Mouse (Mus musculus) forebrain, embryonic 15.5 days (tissue): ENCODE measurements around the gene Slc41a2. TPM values are rescaled to one million over a fixed set of nuclear protein-coding genes. Genes with fewer than 3 reads are reported as not detected.

Experiments used
- ATAC-seq: fragments of 200-750 bp; cut with Nextera tagmentation; replicated peaks from 2 replicates; pipeline ENCODE4 v1.8.0; 2017; ENCODE audit warnings: mild to moderate bottlenecking, moderate TSS enrichment, moderate library complexity
- H3K27ac ChIP-seq: fragments of 300-500 bp; sonication (generic); replicated peaks from 2 replicates; pipeline ENCODE4 v1.5.1; 2015; ENCODE audit warnings: mild to moderate bottlenecking, inconsistent platforms
- H3K27me3 ChIP-seq: fragments of 300-500 bp; sonication (generic); 2 replicates; pipeline ENCODE4 v1.6.1; 2015; ENCODE audit warnings: inconsistent platforms
- H3K36me3 ChIP-seq: fragments of 300-500 bp; sonication (generic); 2 replicates; pipeline ENCODE4 v1.6.1; 2015; ENCODE audit warnings: mild to moderate bottlenecking, inconsistent platforms
- H3K4me1 ChIP-seq: fragments of 300-500 bp; sonication (generic); 2 replicates; pipeline ENCODE4 v1.6.1; 2015; ENCODE audit warnings: inconsistent platforms
- H3K4me2 ChIP-seq: fragments of 300-500 bp; sonication (generic); replicated peaks from 2 replicates; pipeline ENCODE4 v1.6.1; 2015; ENCODE audit warnings: mild to moderate bottlenecking, inconsistent platforms
- H3K4me3 ChIP-seq: fragments of 300-500 bp; sonication (generic); 2 replicates; pipeline ENCODE4 v1.5.1; 2015; ENCODE audit warnings: mild to moderate bottlenecking, inconsistent platforms
- H3K9ac ChIP-seq: fragments of 300-500 bp; sonication (generic); replicated peaks from 2 replicates; pipeline ENCODE4 v1.6.1; 2015; ENCODE audit warnings: mild to moderate bottlenecking, inconsistent platforms
- H3K9me3 ChIP-seq: fragments of 300-500 bp; sonication (generic); 2 replicates; pipeline ENCODE4 v1.6.1; 2016; ENCODE audit warnings: inconsistent platforms
- WGBS: fragments of 180-500 bp; shearing (Covaris S2); methylation state at CpG from one replicate; pipeline ENCODE4 v1.1.7; 2015; ENCODE audit warnings: mixed read lengths; 5-methylcytosine and 5-hydroxymethylcytosine counted together
- polyA plus RNA-seq: library from polyadenylated mRNA; unstranded; fragments of >200 nt; fragmentation: Nextera tagmentation; extraction: Ambion mirVana; gene quantifications from 2 replicates; pipeline ENCODE4 v1.2.1, GENCODE M21; 2015

Gene Slc41a2
- polyA plus RNA-seq, 1 experiment from 2014 or later = 4.4 TPM

DNA sequence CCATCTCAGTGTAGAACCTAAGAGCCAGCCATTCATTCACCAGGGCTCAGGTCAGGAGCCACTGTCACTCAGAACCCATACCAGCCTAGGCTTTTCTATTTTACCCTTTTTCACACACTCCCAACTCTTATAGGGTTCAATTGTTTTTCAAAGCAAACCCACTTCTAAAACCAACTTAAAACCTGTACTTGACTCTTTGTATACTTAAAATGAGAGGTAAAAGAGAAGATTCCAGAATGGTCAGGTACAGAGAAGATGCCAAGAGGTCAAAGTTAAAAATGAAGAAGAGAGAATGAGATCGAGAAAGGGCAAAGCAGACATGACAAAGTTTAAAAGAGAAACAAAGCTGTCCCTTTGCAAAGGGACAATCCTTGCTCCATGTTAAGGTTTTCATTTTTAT lies 11.8 kb downstream of the Slc41a2 start:
- Histone ChIP-seq H3K36me3 (no peaks in the 10 kb centered on the region), H3K9ac (no peak overlapping the region), H3K4me2 (no peak overlapping the region), H3K4me1 (0 out of 2 replicates have a peak, but pooled peaks cover 3% of the 10 kb centered on the region), H3K27me3 (no peaks in the 10 kb centered on the region), H3K27ac (no peak overlapping the region), H3K9me3 (no peaks in the 10 kb centered on the region), H3K4me3 (no peak overlapping the region)
- no peak for ATAC-seq
- 94% methylated on average over 1 of the region's 1 CpGs for WGBS

DNA sequence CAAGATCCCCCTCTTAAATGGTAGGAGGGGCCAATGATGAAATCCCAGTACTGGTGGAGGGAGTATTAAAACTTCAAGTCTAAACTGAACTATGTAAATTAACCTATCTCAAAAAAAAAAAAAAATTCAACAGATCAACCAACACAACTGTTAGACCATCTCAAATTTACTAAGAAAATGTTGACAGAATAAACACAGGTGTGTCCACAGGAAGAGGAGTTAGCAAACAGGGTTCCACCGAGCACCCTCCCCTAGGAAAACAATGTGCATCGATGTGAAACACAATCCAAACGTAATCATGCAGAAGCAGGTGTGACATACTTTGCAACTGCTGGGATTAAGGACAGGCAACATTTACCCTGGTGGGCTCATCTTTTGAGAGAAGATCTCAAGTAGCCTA lies 12.8 kb downstream of the Slc41a2 start:
- H3K9me3 ChIP-seq = no peaks in the 10 kb centered on the region
- H3K9ac ChIP-seq = no peak overlapping the region
- H3K4me2 ChIP-seq = no peak overlapping the region
- H3K36me3 ChIP-seq = no peaks in the 10 kb centered on the region
- 90% methylated on average over 3 of the region's 3 CpGs for WGBS
- ATAC-seq = no peak
- 0 out of 2 replicates have a peak, but pooled peaks cover 3% of the 10 kb centered on the region for H3K4me1 ChIP-seq
- H3K27me3 ChIP-seq = no peaks in the 10 kb centered on the region
- H3K4me3 ChIP-seq = no peak overlapping the region
- no peak overlapping the region for H3K27ac ChIP-seq

DNA sequence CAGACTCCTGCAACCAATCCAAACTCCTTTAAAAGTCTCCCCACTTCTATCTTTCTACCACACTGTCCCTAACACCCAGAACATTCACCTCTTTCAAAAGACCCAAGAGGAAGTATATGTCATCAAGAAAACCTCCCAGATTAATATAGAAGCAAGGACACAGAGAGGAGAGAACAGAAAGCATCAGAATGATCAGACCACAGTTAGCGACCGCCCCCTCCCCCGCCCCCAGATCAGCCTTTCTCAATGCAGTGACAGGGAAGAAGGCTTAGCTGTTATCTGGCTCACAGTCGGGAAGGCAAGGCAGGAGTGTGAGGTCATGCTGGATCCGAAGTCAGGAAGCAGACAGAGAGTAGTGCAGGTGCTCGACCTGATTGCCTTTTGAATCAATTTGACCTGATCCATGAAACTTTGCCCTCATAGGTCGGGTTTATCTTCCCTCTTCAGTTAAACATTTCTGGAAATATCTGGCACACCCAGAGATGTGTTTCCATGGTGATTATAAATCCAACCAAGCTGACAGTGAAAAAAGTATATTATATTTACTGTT lies 15.1 kb downstream of the Slc41a2 start:
- Histone ChIP-seq H3K36me3 (no peaks in the 10 kb centered on the region), H3K27ac (no peak overlapping the region), H3K4me2 (no peak overlapping the region), H3K4me1 (0 out of 2 replicates have a peak, but pooled peaks cover 3% of the 10 kb centered on the region), H3K9ac (no peak overlapping the region), H3K27me3 (no peaks in the 10 kb centered on the region), H3K9me3 (no peaks in the 10 kb centered on the region), H3K4me3 (no peak overlapping the region)
- no peak for ATAC-seq
- 51% methylated on average over 7 of the region's 7 CpGs for WGBS

DNA sequence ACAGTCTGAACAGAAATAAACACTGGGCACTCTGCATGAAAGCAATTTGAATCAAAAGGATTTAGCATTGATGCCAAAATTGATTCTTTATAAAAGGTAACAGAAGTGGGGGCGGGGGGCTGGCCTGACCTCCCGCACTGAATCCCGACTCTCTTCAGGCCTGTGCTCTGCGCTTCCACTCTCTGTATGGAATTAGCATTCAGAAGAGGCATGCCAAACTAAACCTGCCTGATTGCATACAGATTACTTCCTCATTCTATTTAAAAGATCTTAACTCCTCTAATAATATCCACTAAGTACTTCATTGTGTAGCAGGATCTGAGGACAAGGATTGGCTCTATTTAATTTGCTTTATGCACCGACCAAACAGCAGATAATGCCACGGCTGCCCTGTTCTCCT lies 16.2 kb downstream of the Slc41a2 start:
- no peak for ATAC-seq
- no peak overlapping the region for H3K4me2 ChIP-seq
- 15% methylated on average over 6 of the region's 6 CpGs for WGBS
- no peaks in the 10 kb centered on the region for H3K36me3 ChIP-seq
- H3K27me3 ChIP-seq = no peaks in the 10 kb centered on the region
- H3K4me1 ChIP-seq = 0 out of 2 replicates have a peak, but pooled peaks cover 3% of the 10 kb centered on the region
- no peak overlapping the region for H3K4me3 ChIP-seq
- no peak overlapping the region for H3K9ac ChIP-seq
- H3K9me3 ChIP-seq = no peaks in the 10 kb centered on the region
- no peak overlapping the region for H3K27ac ChIP-seq

DNA sequence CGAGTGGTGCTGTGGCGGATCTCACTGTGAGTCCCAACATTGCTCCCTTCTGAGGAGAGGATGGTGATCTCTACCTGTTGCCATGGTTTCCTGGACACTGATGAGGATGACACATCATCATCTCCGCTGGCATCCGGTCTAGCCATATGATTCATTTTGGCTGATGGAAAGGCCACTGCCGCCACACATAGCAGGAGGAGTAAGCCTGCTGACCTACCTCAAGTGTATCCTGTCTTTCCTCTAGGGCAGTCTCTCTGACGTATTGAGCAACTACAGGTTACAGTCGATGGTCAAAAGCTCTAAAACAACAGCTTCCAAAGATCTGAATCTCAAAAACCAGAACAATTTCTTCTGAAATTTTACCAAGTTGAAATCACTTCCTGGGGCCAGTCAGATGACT lies 16.8 kb downstream of the Slc41a2 start:
- WGBS = 90% methylated on average over 7 of the region's 7 CpGs
- no peak for ATAC-seq

DNA sequence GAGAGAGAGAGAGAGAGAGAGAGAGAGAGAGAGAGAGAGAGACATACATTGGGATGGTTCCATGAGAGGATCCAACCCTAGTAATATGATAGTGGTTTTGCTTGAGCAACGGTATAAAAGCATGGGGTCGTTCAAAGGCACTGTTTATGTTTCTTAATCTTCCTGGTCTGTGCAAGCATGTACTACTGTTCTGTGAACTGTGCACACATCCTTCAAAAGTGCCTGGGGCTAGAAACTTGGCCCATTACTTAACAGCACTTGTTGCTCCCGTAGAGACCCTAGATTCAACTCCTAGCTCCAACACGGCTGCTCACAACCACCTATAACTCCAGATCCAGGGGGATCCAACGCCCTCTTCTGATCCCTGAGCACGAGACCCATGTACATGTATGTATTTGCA lies 17.3 kb downstream of the Slc41a2 start:
- 91% methylated on average over 6 of the region's 6 CpGs for WGBS
- Histone ChIP-seq H3K9me3 (no peaks in the 10 kb centered on the region), H3K4me3 (no peak overlapping the region), H3K4me2 (no peak overlapping the region), H3K27ac (no peak overlapping the region), H3K4me1 (0 out of 2 replicates have a peak, but pooled peaks cover 3% of the 10 kb centered on the region), H3K36me3 (no peaks in the 10 kb centered on the region), H3K27me3 (no peaks in the 10 kb centered on the region), H3K9ac (no peak overlapping the region)
- no peak for ATAC-seq

More for the DNA sequence above, 16.8 kb downstream of the Slc41a2 start:
- Histone ChIP-seq H3K4me1 (0 out of 2 replicates have a peak, but pooled peaks cover 3% of the 10 kb centered on the region), H3K27me3 (no peaks in the 10 kb centered on the region), H3K27ac (no peak overlapping the region), H3K4me2 (no peak overlapping the region), H3K36me3 (no peaks in the 10 kb centered on the region), H3K9ac (no peak overlapping the region), H3K9me3 (no peaks in the 10 kb centered on the region), H3K4me3 (no peak overlapping the region)

DNA sequence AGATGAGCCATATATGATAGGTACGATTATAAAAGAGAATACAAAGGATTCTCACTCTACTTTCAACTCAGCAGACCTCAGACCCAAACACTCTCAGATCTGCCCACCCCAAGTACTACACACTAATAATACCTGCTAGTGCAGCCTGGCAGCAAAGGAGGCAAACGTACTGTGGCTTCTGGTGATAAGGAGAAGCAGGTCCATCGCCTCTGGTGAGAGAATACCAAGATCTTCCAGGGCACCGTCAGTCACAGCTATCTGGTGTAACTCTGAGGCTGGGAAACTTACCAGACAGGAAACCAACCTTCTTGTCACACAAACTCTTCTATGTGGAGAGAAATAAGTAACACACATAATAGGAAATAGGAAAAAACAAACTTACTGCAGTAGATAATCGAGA lies 24.6 kb downstream of the Slc41a2 start:
- H3K4me3 ChIP-seq = no peak overlapping the region
- ATAC-seq = no peak
- no peak overlapping the region for H3K27ac ChIP-seq
- no peaks in the 10 kb centered on the region for H3K9me3 ChIP-seq
- no peaks in the 10 kb centered on the region for H3K36me3 ChIP-seq
- H3K27me3 ChIP-seq = no peaks in the 10 kb centered on the region
- H3K4me2 ChIP-seq = no peak overlapping the region
- H3K9ac ChIP-seq = no peak overlapping the region
- WGBS = 88% methylated on average over 5 of the region's 5 CpGs
- no peaks in the 10 kb centered on the region for H3K4me1 ChIP-seq

DNA sequence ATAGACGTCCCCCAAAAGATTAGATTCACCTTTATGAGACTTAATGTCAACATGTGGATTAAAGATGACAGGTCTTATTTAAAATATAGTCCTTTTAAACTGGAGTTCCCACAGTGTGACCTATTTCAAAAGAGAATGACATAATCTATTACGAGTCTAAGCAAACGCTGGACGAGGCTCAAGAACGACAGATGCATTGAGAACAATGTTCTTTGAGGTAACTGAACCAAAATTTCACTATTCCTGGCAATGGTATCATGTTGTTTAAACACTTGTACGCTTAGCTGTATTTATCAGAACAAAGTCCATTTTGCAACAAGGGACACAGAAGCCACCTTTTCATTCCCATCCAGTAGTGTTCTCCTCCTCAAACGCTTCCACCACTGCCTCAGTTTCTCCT lies 27.3 kb downstream of the Slc41a2 start:
- no peaks in the 10 kb centered on the region for H3K27me3 ChIP-seq
- H3K9me3 ChIP-seq = no peaks in the 10 kb centered on the region
- no peak for ATAC-seq
- no peaks in the 10 kb centered on the region for H3K4me1 ChIP-seq
- H3K4me3 ChIP-seq = no peak overlapping the region
- whole genome bisulfite sequencing = 83% methylated on average over 7 of the region's 7 CpGs
- H3K36me3 ChIP-seq = no peaks in the 10 kb centered on the region
- no peak overlapping the region for H3K9ac ChIP-seq
- H3K4me2 ChIP-seq = no peak overlapping the region
- H3K27ac ChIP-seq = no peak overlapping the region

DNA sequence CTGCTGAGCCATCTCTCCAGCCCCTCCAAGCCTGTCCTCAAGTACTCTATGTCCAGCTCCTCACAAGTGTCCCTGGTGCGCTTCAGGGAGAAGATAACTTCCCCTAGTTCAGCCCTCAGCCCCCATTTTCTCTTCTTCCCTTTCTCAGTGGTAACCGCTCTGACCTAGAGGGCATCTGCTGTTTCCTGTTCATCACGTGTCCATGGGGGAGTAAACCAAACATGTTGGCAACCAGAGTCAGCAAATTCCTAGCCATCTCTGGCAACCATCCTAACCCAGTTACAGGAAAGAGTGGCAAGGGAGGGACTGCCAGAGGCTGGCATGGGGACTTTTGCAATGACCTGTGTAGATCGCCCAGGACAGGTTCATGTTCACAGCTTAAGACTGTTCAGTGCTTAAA lies 36.0 kb downstream of the Slc41a2 start:
- Histone ChIP-seq H3K4me2 (no peak overlapping the region), H3K27me3 (no peaks in the 10 kb centered on the region), H3K9me3 (no peaks in the 10 kb centered on the region), H3K9ac (no peak overlapping the region), H3K4me3 (no peak overlapping the region), H3K36me3 (no peaks in the 10 kb centered on the region), H3K4me1 (no peaks in the 10 kb centered on the region), H3K27ac (no peak overlapping the region)
- ATAC-seq = no peak
- WGBS = 85% methylated on average over 4 of the region's 4 CpGs

DNA sequence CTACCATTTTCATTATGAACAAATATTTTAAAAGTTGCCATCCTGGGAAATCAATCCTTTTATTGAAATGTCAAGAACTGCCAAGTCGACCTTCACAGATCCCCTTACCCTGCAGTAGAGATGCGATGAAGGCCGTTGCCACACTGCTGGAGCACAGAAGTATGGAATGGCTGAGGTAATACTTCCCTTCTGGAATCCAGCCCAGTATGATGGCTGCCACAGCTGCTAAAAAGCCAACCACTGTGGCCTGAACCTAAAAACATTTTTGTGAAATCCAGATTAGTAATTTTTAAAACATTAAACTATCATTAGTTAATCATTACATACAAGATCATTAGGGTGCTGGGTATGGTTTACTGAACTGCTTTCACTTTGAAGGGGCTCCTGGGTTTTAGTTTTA lies 36.6 kb downstream of the Slc41a2 start:
- no peak overlapping the region for H3K9ac ChIP-seq
- no peak overlapping the region for H3K4me3 ChIP-seq
- ATAC-seq = no peak
- H3K36me3 ChIP-seq = no peaks in the 10 kb centered on the region
- 78% methylated on average over 3 of the region's 3 CpGs for WGBS
- no peak overlapping the region for H3K27ac ChIP-seq
- no peaks in the 10 kb centered on the region for H3K9me3 ChIP-seq
- no peaks in the 10 kb centered on the region for H3K4me1 ChIP-seq
- no peaks in the 10 kb centered on the region for H3K27me3 ChIP-seq
- H3K4me2 ChIP-seq = no peak overlapping the region

DNA sequence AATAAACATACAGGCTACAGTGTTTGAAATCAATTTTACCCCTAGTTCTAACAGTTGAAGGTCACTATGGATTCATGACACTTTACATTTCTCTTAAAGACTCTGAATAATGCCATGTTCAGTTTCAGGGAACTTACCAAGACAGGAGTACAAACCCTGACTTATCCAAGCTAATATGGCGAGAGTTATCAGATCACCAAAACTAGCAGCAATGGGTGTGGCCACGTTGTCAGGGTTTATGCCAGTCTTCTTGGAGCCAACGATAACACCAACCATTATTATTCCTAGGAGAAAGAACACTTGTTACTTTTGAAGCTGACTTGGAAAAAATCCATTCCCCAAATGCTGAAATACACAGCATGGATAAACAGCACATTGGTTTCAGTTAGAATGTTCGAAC lies 40.7 kb downstream of the Slc41a2 start:
- no peak overlapping the region for H3K4me2 ChIP-seq
- H3K27ac ChIP-seq = no peak overlapping the region
- H3K4me1 ChIP-seq = no peaks in the 10 kb centered on the region
- ATAC-seq = no peak
- no peaks in the 10 kb centered on the region for H3K9me3 ChIP-seq
- WGBS = 87% methylated on average over 4 of the region's 4 CpGs
- no peak overlapping the region for H3K4me3 ChIP-seq
- no peaks in the 10 kb centered on the region for H3K36me3 ChIP-seq
- no peak overlapping the region for H3K9ac ChIP-seq
- H3K27me3 ChIP-seq = no peaks in the 10 kb centered on the region

DNA sequence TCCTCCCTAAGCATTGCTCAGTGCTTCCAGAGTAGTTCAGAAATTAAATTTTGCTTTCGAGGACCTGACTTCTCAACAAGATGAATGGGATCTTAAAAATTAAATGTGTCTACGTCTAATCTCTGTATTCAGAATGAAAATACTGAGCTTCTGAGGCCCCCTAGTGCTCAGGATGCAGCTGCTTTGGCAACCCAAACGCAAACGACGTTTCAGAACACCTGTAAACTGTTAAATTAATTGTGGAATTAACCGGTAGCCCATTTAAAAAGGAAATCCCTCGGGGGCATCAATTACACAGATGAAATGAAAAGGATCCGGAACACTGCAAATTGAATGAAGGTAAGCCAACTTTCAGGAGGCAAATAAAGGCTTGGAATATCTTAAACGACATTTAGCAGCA lies 42.9 kb downstream of the Slc41a2 start:
- Histone ChIP-seq H3K27ac (no peak overlapping the region), H3K9ac (no peak overlapping the region), H3K36me3 (no peaks in the 10 kb centered on the region), H3K4me3 (no peak overlapping the region), H3K4me1 (no peaks in the 10 kb centered on the region), H3K4me2 (no peak overlapping the region), H3K9me3 (no peaks in the 10 kb centered on the region), H3K27me3 (no peaks in the 10 kb centered on the region)
- 24% methylated on average over 9 of the region's 9 CpGs for whole genome bisulfite sequencing
- ATAC-seq = no peak

DNA sequence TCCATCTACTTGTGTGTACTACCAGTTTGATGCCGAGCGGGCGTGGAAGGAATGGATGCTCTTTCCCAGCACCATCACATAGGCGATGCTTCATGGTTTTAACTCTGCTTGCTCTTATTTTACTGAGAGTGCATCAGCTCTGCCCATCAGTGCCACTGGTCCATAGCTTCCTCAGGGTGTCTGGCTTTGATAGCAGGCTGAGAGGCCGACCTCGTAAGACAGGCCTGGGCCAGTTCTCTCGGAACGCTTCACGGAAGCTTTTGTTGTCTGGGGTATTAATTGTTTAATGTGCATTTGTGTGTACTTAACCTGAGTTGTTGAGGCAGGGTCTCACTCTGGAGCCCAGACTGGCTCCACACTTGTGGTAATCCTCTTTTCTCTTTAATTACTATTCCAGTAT lies 44.3 kb downstream of the Slc41a2 start:
- no peak overlapping the region for H3K9ac ChIP-seq
- H3K36me3 ChIP-seq = no peaks in the 10 kb centered on the region
- WGBS = 73% methylated on average over 9 of the region's 9 CpGs
- no peaks in the 10 kb centered on the region for H3K9me3 ChIP-seq
- H3K27ac ChIP-seq = no peak overlapping the region
- no peak for ATAC-seq
- H3K4me2 ChIP-seq = no peak overlapping the region
- no peaks in the 10 kb centered on the region for H3K27me3 ChIP-seq
- no peak overlapping the region for H3K4me3 ChIP-seq
- no peaks in the 10 kb centered on the region for H3K4me1 ChIP-seq
